42 mouse cellular contexts compared by ENCODE assay signal in the genomic region with DNA sequence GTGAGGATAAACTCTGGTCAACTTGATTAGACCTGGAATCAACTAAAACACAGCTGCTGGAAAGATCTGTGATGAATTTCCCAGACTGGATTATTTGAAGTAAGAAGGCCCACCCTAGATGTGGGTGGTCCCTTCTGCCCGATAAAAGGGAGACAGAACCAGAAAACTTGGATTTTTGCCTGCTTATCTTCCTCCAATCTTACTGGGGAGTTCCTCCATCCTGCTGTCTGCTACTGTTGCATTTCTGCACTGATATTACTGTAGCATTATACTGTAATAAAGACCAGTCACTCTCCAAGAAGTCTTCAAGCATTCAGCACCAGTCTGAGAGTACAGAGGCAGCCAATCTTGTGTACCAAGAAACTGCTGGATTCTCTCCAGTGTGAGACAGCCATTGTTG. TPM values are rescaled to one million over a fixed set of nuclear protein-coding genes. Genes with fewer than 3 reads are reported as not detected.
"Had no signal": no experiment of that assay in that cellular context is flagged by ENCODE, and none has a peak within 500 bp of the region (broad histone marks: within the 10 kb centered on the region; RNA-seq: fewer than 3 reads in every experiment).

No protein-coding gene starts in this region.

- H3K4me3 ChIP-seq: heart, embryonic 10.5 days; heart, embryonic 12.5 days; heart, embryonic 13.5 days; heart, embryonic 15.5 days; hindbrain, embryonic 10.5 days; hindbrain, embryonic 12.5 days; hindbrain, embryonic 13.5 days; hindbrain, embryonic 15.5 days; intestine, embryonic 15.5 days; kidney, embryonic 15.5 days; layer of hippocampus, adult 2 months had no signal

- H3K4me2 ChIP-seq: heart, embryonic 11.5 days; heart, embryonic 12.5 days; heart, embryonic 13.5 days; heart, embryonic 15.5 days; hindbrain, embryonic 12.5 days; hindbrain, embryonic 13.5 days; hindbrain, embryonic 14.5 days; hindbrain, embryonic 15.5 days; intestine, embryonic 15.5 days; kidney, embryonic 15.5 days had no signal

- ATAC-seq: hindbrain, embryonic 16.5 days; hindbrain, postnatal 0 days; inflammation-experienced regulatory T-cells, adult 6 months; intestine, embryonic 15.5 days; intestine, embryonic 16.5 days; intestine, postnatal 0 days had no signal

- H3K27me3 ChIP-seq: heart, embryonic 12.5 days; heart, embryonic 13.5 days; heart, embryonic 15.5 days; hindbrain, embryonic 12.5 days; hindbrain, embryonic 13.5 days; hindbrain, embryonic 15.5 days; intestine, embryonic 15.5 days; kidney, embryonic 15.5 days had no signal

- H3K9ac ChIP-seq: heart, embryonic 12.5 days; heart, embryonic 13.5 days; heart, embryonic 15.5 days; hindbrain, embryonic 12.5 days; hindbrain, embryonic 13.5 days; hindbrain, embryonic 14.5 days; hindbrain, embryonic 15.5 days; intestine, embryonic 15.5 days; kidney, embryonic 15.5 days had no signal

- DNase-seq: heart, postnatal 10 days; heart, postnatal 14 days; heart, postnatal 36 days; heart, postnatal 4 days; kidney, adult 11 months; kidney, adult 18-20 months; kidney, adult 2 months; kidney, adult 8-10 months; kidney, adult 9 months; kidney, postnatal 10 days; kidney, postnatal 14 days; kidney, postnatal 25 days; kidney, postnatal 36 days; layer of hippocampus, adult 9-11 months; layer of hippocampus, postnatal 36 days had no signal

- H3K9me3 ChIP-seq: heart, embryonic 10.5 days; heart, embryonic 12.5 days; heart, embryonic 13.5 days; heart, embryonic 15.5 days; hindbrain, embryonic 10.5 days; hindbrain, embryonic 12.5 days; hindbrain, embryonic 13.5 days; hindbrain, embryonic 15.5 days; intestine, embryonic 15.5 days; kidney, embryonic 15.5 days had no signal

- H3K36me3 ChIP-seq: heart, embryonic 10.5 days; heart, embryonic 12.5 days; heart, embryonic 13.5 days; heart, embryonic 15.5 days; hindbrain, embryonic 10.5 days; hindbrain, embryonic 12.5 days; hindbrain, embryonic 13.5 days; hindbrain, embryonic 15.5 days; intestine, embryonic 15.5 days; kidney, embryonic 15.5 days had no signal

- H3K4me1 ChIP-seq: hindbrain, embryonic 12.5 days; hindbrain, embryonic 13.5 days; hindbrain, embryonic 15.5 days; intestine, embryonic 15.5 days; kidney, embryonic 15.5 days had no signal

- H3K27ac ChIP-seq: heart, embryonic 10.5 days; heart, embryonic 13.5 days; heart, embryonic 15.5 days; hindbrain, embryonic 10.5 days; hindbrain, embryonic 12.5 days; hindbrain, embryonic 13.5 days; hindbrain, embryonic 14.5 days; hindbrain, embryonic 15.5 days; hindbrain, postnatal 0 days; intestine, embryonic 15.5 days; kidney, embryonic 15.5 days; kidney, postnatal 0 days; layer of hippocampus, adult 2 months had no signal

RNA-seq across cellular contexts. Expression of gene Csrp3, which starts 10.4 kb away (rescaled TPM):
- total RNA-seq: hindbrain, postnatal 0 days; layer of hippocampus, adult 18-20 months; layer of hippocampus, adult 2 months; layer of hippocampus, adult 8-10 months; layer of hippocampus, postnatal 10 days; layer of hippocampus, postnatal 14 days; layer of hippocampus, postnatal 25 days; layer of hippocampus, postnatal 36 days had no signal
- polyA plus RNA-seq: hindbrain, embryonic 10.5 days; hindbrain, embryonic 11.5 days; hindbrain, embryonic 14.5 days; hindbrain, postnatal 0 days; inflammation-experienced regulatory T-cells, adult 6 months; intestine, embryonic 14.5 days; kidney, postnatal 0 days; large intestine, adult 2 months had no signal
